Mouse (Mus musculus) midbrain, embryonic 11.5 days (tissue): Measurements from ENCODE around the gene Slc26a1. TPM values are rescaled to one million over a fixed set of nuclear protein-coding genes. Genes with fewer than 3 reads are reported as not detected.

ENCODE experiments used
- ATAC-seq: fragments of 200-750 bp; cut with Nextera tagmentation; 2 replicates; pipeline ENCODE4 v1.8.0; 2017; ENCODE audit warnings: moderate TSS enrichment, moderate library complexity; ENCODE audit not compliant: low FRiP score
- DNase-seq: peaks from one replicate; pipeline ENCODE4 v3.0.0; 2015; ENCODE audit warnings: low spot score; ENCODE audit errors: missing footprints
- H3K27ac ChIP-seq: fragments of 300-500 bp; sonication (generic); 2 replicates; pipeline ENCODE4 v1.5.1; 2014; ENCODE audit warnings: low read depth, low read length
- H3K27me3 ChIP-seq: fragments of 300-500 bp; sonication (generic); 2 replicates; pipeline ENCODE4 v1.6.1; 2014; ENCODE audit warnings: mild to moderate bottlenecking, low read length, moderate library complexity, mixed read lengths; ENCODE audit not compliant: control insufficient read depth, insufficient read depth
- H3K36me3 ChIP-seq: fragments of 300-500 bp; sonication (generic); 2 replicates; pipeline ENCODE4 v1.6.1; 2014; ENCODE audit warnings: mild to moderate bottlenecking, low read length, moderate library complexity, mixed read lengths; ENCODE audit not compliant: control insufficient read depth, insufficient read depth
- H3K4me1 ChIP-seq: fragments of 300-500 bp; sonication (generic); 2 replicates; pipeline ENCODE4 v1.6.1; 2014; ENCODE audit warnings: low read length; ENCODE audit not compliant: control insufficient read depth, insufficient read depth
- H3K4me2 ChIP-seq: fragments of 300-500 bp; sonication (generic); 2 replicates; pipeline ENCODE4 v1.6.1; 2014; ENCODE audit warnings: mild to moderate bottlenecking, moderate library complexity
- H3K4me3 ChIP-seq: fragments of 300-500 bp; sonication (generic); 2 replicates; pipeline ENCODE4 v1.5.1; 2014; ENCODE audit warnings: low read depth, low read length
- H3K9ac ChIP-seq: fragments of 300-500 bp; sonication (generic); 2 replicates; pipeline ENCODE4 v1.6.1; 2014; ENCODE audit warnings: low read length
- H3K9me3 ChIP-seq: fragments of 300-500 bp; sonication (generic); 2 replicates; pipeline ENCODE4 v1.6.1; 2016; ENCODE audit warnings: low read length; ENCODE audit not compliant: control insufficient read depth
- WGBS: fragments of 180-500 bp; shearing (Covaris S2); extraction: QIAGEN DNeasy Blood & Tissue Kit; methylation state at CpG from one replicate; pipeline ENCODE4 v1.1.7; 2014; 5-methylcytosine and 5-hydroxymethylcytosine counted together
- polyA plus RNA-seq: library from polyadenylated mRNA; unstranded; fragments of >200 nt; fragmentation: Nextera tagmentation; extraction: Ambion mirVana; gene quantifications from 2 replicates; pipeline ENCODE4 v1.2.1, GENCODE M21; 2014

The Slc26a1 gene
- polyA plus RNA-seq, 1 experiment from 2014 or later: 0.81 TPM

- no peaks in the 10 kb centered on the region for H3K36me3 ChIP-seq
- peaks cover 14% of the 10 kb centered on the region for H3K27me3 ChIP-seq
- no peak overlapping the region; the same call in 1 of the 2 replicates for H3K4me2 ChIP-seq
- H3K27ac ChIP-seq: no peak overlapping the region
- no peak overlapping the region for H3K4me3 ChIP-seq
- H3K9me3 ChIP-seq: no peaks in the 10 kb centered on the region
- H3K4me1 ChIP-seq: peaks cover 29% of the 10 kb centered on the region
- 92% methylated on average over 11 of the region's 12 CpGs for WGBS
- no peak overlapping the region for H3K9ac ChIP-seq
- DNase-seq (no peak), ATAC-seq (no peak)
Observed at GRCm38 (mm10) chr5:108695861-108696260, 20.5 kb upstream of the Slc26a1 start.

GRCm38 (mm10) chr5:108694352-108695261 lies 19.2 kb upstream of the Slc26a1 start:
- DNase-seq (peak; percentile 90), ATAC-seq (peak; percentile 57)
- Histone ChIP-seq H3K4me2 (peak overlapping the region; percentile 80), H3K27me3 (peaks cover 14% of the 10 kb centered on the region), H3K4me3 (peak overlapping the region; percentile 92), H3K4me1 (peaks cover 29% of the 10 kb centered on the region), H3K9me3 (no peaks in the 10 kb centered on the region), H3K9ac (peak overlapping the region; percentile 83), H3K36me3 (no peaks in the 10 kb centered on the region), H3K27ac (no peak overlapping the region)
- under 1% methylated on average over 72 of the region's 99 CpGs for WGBS

GRCm38 (mm10) chr5:108693872-108694288 lies 18.5 kb upstream of the Slc26a1 start:
- H3K4me1 ChIP-seq: peaks cover 29% of the 10 kb centered on the region
- ATAC-seq (peak; percentile 94), DNase-seq (peak; percentile 97)
- no peaks in the 10 kb centered on the region for H3K36me3 ChIP-seq
- peak overlapping the region; percentile 83 for H3K9ac ChIP-seq
- peaks cover 14% of the 10 kb centered on the region for H3K27me3 ChIP-seq
- no peak overlapping the region for H3K27ac ChIP-seq
- H3K4me2 ChIP-seq: peak overlapping the region; percentile 80
- no peaks in the 10 kb centered on the region for H3K9me3 ChIP-seq
- peak overlapping the region; percentile 92 for H3K4me3 ChIP-seq
- 0% methylated on average over 36 of the region's 43 CpGs for WGBS

GRCm38 (mm10) chr5:108692271-108692670 lies 16.9 kb upstream of the Slc26a1 start, which contains the start of gene Fgfrl1:
TSS of gene Fgfrl1 (plus strand) at chr5:108692382.
- Histone ChIP-seq H3K27ac (no peak within 1 kb of the TSS), H3K36me3 (no peaks in the 10 kb centered on the region), H3K27me3 (peaks cover 14% of the 10 kb centered on the region), H3K9me3 (no peaks in the 10 kb centered on the region), H3K4me3 (peak within 1 kb of the TSS; percentile 7; the same call in 1 of the 2 replicates), H3K4me1 (peaks cover 25% of the 10 kb centered on the region), H3K4me2 (peak within 1 kb of the TSS; percentile 80), H3K9ac (no peak within 1 kb of the TSS)
- WGBS: 4% methylated on average over 15 of the region's 18 CpGs
- ATAC-seq: no peak
- DNase-seq: no peak

- Histone ChIP-seq H3K36me3 (no peaks in the 10 kb centered on the region), H3K4me1 (peaks cover 18% of the 10 kb centered on the region), H3K9ac (no peak overlapping the region), H3K4me3 (no peak overlapping the region), H3K4me2 (no peak overlapping the region), H3K9me3 (no peaks in the 10 kb centered on the region), H3K27ac (no peak overlapping the region), H3K27me3 (peaks cover 14% of the 10 kb centered on the region)
- DNase-seq (no peak), ATAC-seq (no peak)
- WGBS: 76% methylated on average over 4 of the region's 4 CpGs
Observed at GRCm38 (mm10) chr5:108691152-108691551, 15.8 kb upstream of the Slc26a1 start.

- Histone ChIP-seq H3K9ac (no peak overlapping the region), H3K27me3 (peaks cover 14% of the 10 kb centered on the region), H3K4me2 (no peak overlapping the region), H3K4me3 (no peak overlapping the region), H3K27ac (no peak overlapping the region), H3K4me1 (peaks cover 9% of the 10 kb centered on the region; the same call in 1 of the 2 replicates), H3K9me3 (no peaks in the 10 kb centered on the region), H3K36me3 (no peaks in the 10 kb centered on the region)
- ATAC-seq (no peak), DNase-seq (peak; percentile 85)
- WGBS: 70% methylated on average over 5 of the region's 5 CpGs
Observed at GRCm38 (mm10) chr5:108689091-108689490, 13.7 kb upstream of the Slc26a1 start.

- Histone ChIP-seq H3K27ac (no peak overlapping the region), H3K27me3 (no peaks in the 10 kb centered on the region), H3K9ac (no peak overlapping the region), H3K9me3 (no peaks in the 10 kb centered on the region), H3K4me1 (peaks cover 3% of the 10 kb centered on the region), H3K4me2 (no peak overlapping the region), H3K36me3 (no peaks in the 10 kb centered on the region), H3K4me3 (no peak overlapping the region)
- 89% methylated on average over 6 of the region's 6 CpGs for WGBS
- DNase-seq (peak; percentile 73), ATAC-seq (no peak)
Observed at GRCm38 (mm10) chr5:108680871-108681270, 5.5 kb upstream of the Slc26a1 start.

- WGBS: 63% methylated on average over 3 of the region's 3 CpGs
- ATAC-seq (no peak), DNase-seq (peak; percentile 78)
Observed at GRCm38 (mm10) chr5:108679909-108680308, 4.5 kb upstream of the Slc26a1 start.

GRCm38 (mm10) chr5:108678296-108678854 lies 3.0 kb upstream of the Slc26a1 start:
- Histone ChIP-seq H3K4me1 (peaks cover 3% of the 10 kb centered on the region), H3K27ac (no peak overlapping the region), H3K36me3 (no peaks in the 10 kb centered on the region), H3K4me3 (no peak overlapping the region), H3K9me3 (no peaks in the 10 kb centered on the region), H3K27me3 (no peaks in the 10 kb centered on the region), H3K9ac (no peak overlapping the region), H3K4me2 (no peak overlapping the region)
- ATAC-seq (no peak), DNase-seq (peak; percentile 73)
- WGBS: 85% methylated on average over 6 of the region's 6 CpGs

More at GRCm38 (mm10) chr5:108679909-108680308, 4.5 kb upstream of the Slc26a1 start:
- Histone ChIP-seq H3K4me2 (no peak overlapping the region), H3K36me3 (no peaks in the 10 kb centered on the region), H3K9me3 (no peaks in the 10 kb centered on the region), H3K4me1 (peaks cover 3% of the 10 kb centered on the region), H3K27ac (no peak overlapping the region), H3K4me3 (no peak overlapping the region), H3K27me3 (no peaks in the 10 kb centered on the region), H3K9ac (no peak overlapping the region)
